Mouse (Mus musculus) olfactory bulb, adult 2 months (tissue): Measurements from ENCODE around the gene Glt1d1. TPM values are rescaled to one million over a fixed set of nuclear protein-coding genes. Genes with fewer than 3 reads are reported as not detected.

Experiments
- H3K27ac ChIP-seq: fragments of 200-500 bp; 2 replicates; pipeline ENCODE4 v1.5.1; 2012; ENCODE audit warnings: low read depth, low read length; ENCODE audit not compliant: insufficient read depth
- H3K4me1 ChIP-seq: fragments of 200-500 bp; 2 replicates; pipeline ENCODE4 v1.6.1; 2012; ENCODE audit warnings: low read length; ENCODE audit not compliant: control insufficient read depth, insufficient read depth
- H3K4me3 ChIP-seq: fragments of 200-500 bp; 2 replicates; pipeline ENCODE4 v1.5.1; 2012; ENCODE audit warnings: mild to moderate bottlenecking, low read depth, low read length, moderate library complexity; ENCODE audit not compliant: insufficient read depth
- CTCF ChIP-seq: fragments of 200-500 bp; IDR thresholded peaks from 2 replicates; pipeline ENCODE4 v1.5.1; 2012; ENCODE audit warnings: low read depth, mild to moderate bottlenecking, low read length, moderate library complexity; ENCODE audit not compliant: insufficient read depth
- POLR2A ChIP-seq: fragments of 200-500 bp; IDR thresholded peaks from 2 replicates; pipeline ENCODE4 v1.6.1; 2012; ENCODE audit warnings: mild to moderate bottlenecking, low read depth, low read length, moderate library complexity; ENCODE audit not compliant: insufficient read depth
- WGBS: fragments of 180-500 bp; shearing (Covaris S2); methylation state at CpG from one replicate; pipeline ENCODE4 v1.1.7; 2018; 5-methylcytosine and 5-hydroxymethylcytosine counted together
- polyA plus RNA-seq: library from polyadenylated mRNA; stranded (reverse); fragments of >200 nt; gene quantifications from 2 replicates; pipeline ENCODE4 v1.2.4, GENCODE M21; 2012; ENCODE audit warnings: low replicate concordance; ENCODE audit not compliant: missing spikeins, insufficient read depth, insufficient read length

The Glt1d1 gene
- polyA plus RNA-seq, 1 experiment, result not detected

- Histone ChIP-seq H3K4me1 (peaks cover 3% of the 10 kb centered on the region; the same call in 1 of the 2 replicates), H3K27ac (no peak overlapping the region), H3K4me3 (no peak overlapping the region)
- TF ChIP-seq CTCF, result no peak
- no peak for TF ChIP-seq POLR2A
- 82% methylated on average over 10 of the region's 10 CpGs for WGBS
These were observed 11.0 kb upstream of the Glt1d1 start for GRCm38 (mm10) chr5:127621108-127621507.

DNA sequence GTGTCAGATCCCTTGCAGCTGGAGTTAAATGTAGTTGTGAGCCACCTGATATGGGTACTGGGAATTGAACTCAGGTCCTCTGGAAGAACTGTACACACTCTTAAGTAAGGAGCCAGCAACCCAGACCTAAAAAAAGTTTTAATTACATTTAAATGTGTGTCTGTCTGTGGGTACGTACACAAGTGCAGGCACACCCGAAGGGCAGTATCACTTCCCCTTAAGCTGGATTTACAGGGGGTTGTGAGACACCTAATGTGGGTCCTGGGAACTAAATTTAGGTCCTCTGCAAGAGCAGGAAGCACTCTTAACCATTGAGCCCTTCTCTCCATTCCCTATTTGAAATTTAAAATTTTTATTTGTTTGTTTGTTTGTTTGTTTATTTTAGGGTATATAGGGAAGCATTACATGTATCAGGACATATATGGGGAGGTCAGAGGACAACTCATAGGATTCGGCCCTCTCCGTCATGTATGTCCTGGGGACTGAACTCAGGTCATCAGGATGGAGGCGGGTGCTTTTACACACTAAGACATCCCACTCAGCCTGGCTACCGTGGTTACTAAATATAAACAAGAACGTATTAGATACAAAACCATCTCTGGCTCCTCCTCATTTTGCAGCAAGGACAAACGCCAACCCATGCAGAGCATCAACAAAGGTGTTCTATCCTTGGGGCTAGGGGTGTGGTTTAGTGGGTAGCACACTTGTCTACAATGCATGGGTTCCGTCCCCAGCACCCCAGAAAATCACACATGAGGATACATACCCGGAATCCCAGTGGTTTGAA lies 7.4 kb upstream of the Glt1d1 start:
- TF ChIP-seq CTCF (no peak), POLR2A (no peak)
- 86% methylated on average over 10 of the region's 10 CpGs for WGBS
- H3K27ac ChIP-seq, result no peak overlapping the region
- no peak overlapping the region for H3K4me3 ChIP-seq
- no peaks in the 10 kb centered on the region for H3K4me1 ChIP-seq

GRCm38 (mm10) chr5:127627242-127627641 lies 4.8 kb upstream of the Glt1d1 start:
- WGBS, result 91% methylated on average over 12 of the region's 12 CpGs

GRCm38 (mm10) chr5:127631671-127632070 lies 391 bp upstream of the Glt1d1 start:
- TF ChIP-seq POLR2A (no peak), CTCF (no peak)
- no peaks in the 10 kb centered on the region for H3K4me1 ChIP-seq
- H3K27ac ChIP-seq, result no peak overlapping the region
- peak overlapping the region; percentile 71; the same call in 1 of the 2 replicates for H3K4me3 ChIP-seq
- 19% methylated on average over 5 of the region's 5 CpGs for WGBS

More at GRCm38 (mm10) chr5:127627242-127627641, 4.8 kb upstream of the Glt1d1 start:
- Histone ChIP-seq H3K27ac (no peak overlapping the region), H3K4me1 (no peaks in the 10 kb centered on the region), H3K4me3 (no peak overlapping the region)
- no peak for TF ChIP-seq CTCF
- TF ChIP-seq POLR2A, result no peak

GRCm38 (mm10) chr5:127633188-127633587 lies 1.1 kb downstream of the Glt1d1 start:
- TF ChIP-seq POLR2A (no peak), CTCF (no peak)
- peaks cover 3% of the 10 kb centered on the region; the same call in 1 of the 2 replicates for H3K4me1 ChIP-seq
- WGBS, result 41% methylated on average over 4 of the region's 4 CpGs
- H3K4me3 ChIP-seq, result no peak overlapping the region
- no peak overlapping the region for H3K27ac ChIP-seq

GRCm38 (mm10) chr5:127633666-127634065 lies 1.6 kb downstream of the Glt1d1 start:
- H3K27ac ChIP-seq, result no peak overlapping the region
- no peak overlapping the region for H3K4me3 ChIP-seq
- peaks cover 3% of the 10 kb centered on the region; the same call in 1 of the 2 replicates for H3K4me1 ChIP-seq
- TF ChIP-seq CTCF (no peak), POLR2A (no peak)
- 92% methylated on average over 7 of the region's 7 CpGs for WGBS

- WGBS, result 75% methylated on average over 4 of the region's 4 CpGs
- Histone ChIP-seq H3K4me3 (no peak overlapping the region), H3K4me1 (peaks cover 3% of the 10 kb centered on the region; the same call in 1 of the 2 replicates), H3K27ac (no peak overlapping the region)
- TF ChIP-seq CTCF (no peak), POLR2A (no peak)
These were observed 5.6 kb downstream of the Glt1d1 start for GRCm38 (mm10) chr5:127637622-127638021.

DNA sequence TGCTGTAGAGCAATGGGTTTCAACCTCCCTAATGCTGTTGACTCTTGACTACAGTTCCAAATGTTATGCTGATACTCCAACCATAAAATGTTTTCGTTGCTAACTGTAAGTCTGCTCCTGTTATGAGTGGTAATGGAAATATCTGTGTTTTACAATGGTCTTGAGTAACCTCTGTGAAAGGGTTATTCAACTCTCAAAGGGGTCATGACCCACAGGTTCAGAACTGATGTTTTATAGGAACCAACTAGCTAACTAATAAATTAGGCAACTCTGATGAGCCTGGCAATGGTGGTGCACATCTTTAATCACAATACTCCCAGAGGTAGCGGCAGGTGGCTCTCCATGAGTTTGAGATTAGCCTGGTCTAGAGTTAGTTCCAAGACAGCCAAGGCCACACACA lies 6.1 kb downstream of the Glt1d1 start:
- no peak overlapping the region for H3K27ac ChIP-seq
- H3K4me3 ChIP-seq, result no peak overlapping the region
- no peak for TF ChIP-seq CTCF
- 91% methylated on average over 2 of the region's 2 CpGs for whole genome bisulfite sequencing
- peaks cover 3% of the 10 kb centered on the region; the same call in 1 of the 2 replicates for H3K4me1 ChIP-seq

- peaks cover 3% of the 10 kb centered on the region; the same call in 1 of the 2 replicates for H3K4me1 ChIP-seq
- no peak overlapping the region for H3K4me3 ChIP-seq
- no peak overlapping the region for H3K27ac ChIP-seq
- WGBS, result 86% methylated on average over 6 of the region's 6 CpGs
- TF ChIP-seq CTCF, result no peak
- no peak for TF ChIP-seq POLR2A
These were observed 7.1 kb downstream of the Glt1d1 start for GRCm38 (mm10) chr5:127639067-127639605.
